Mouse (Mus musculus) stomach, embryonic 16.5 days (tissue): ENCODE results near the gene Dennd2a. TPM values are rescaled to one million over a fixed set of nuclear protein-coding genes. Genes with fewer than 3 reads are reported as not detected.

ENCODE experiments used
- ATAC-seq: fragments of 200-750 bp; cut with Nextera tagmentation; 2 replicates; pipeline ENCODE4 v1.8.0; 2017; ENCODE audit warnings: moderate number of reproducible peaks, moderate TSS enrichment; ENCODE audit not compliant: insufficient read depth, low FRiP score
- H3K27ac ChIP-seq: fragments of 300-500 bp; sonication (generic); 2 replicates; pipeline ENCODE4 v1.5.1; 2014; ENCODE audit warnings: low read length
- H3K27me3 ChIP-seq: fragments of 300-500 bp; sonication (generic); 2 replicates; pipeline ENCODE4 v1.6.1; 2014; ENCODE audit warnings: low read length, control low read depth, mixed read lengths; ENCODE audit not compliant: control insufficient read depth, insufficient read depth
- H3K36me3 ChIP-seq: fragments of 300-500 bp; sonication (generic); 2 replicates; pipeline ENCODE4 v1.6.1; 2014; ENCODE audit warnings: low read length; ENCODE audit not compliant: control insufficient read depth, insufficient read depth
- H3K4me1 ChIP-seq: fragments of 300-500 bp; sonication (generic); 2 replicates; pipeline ENCODE4 v1.6.1; 2014; ENCODE audit warnings: low read length, control low read depth, mixed read lengths; ENCODE audit not compliant: control insufficient read depth, insufficient read depth
- H3K4me2 ChIP-seq: fragments of 300-500 bp; sonication (generic); 2 replicates; pipeline ENCODE4 v1.6.1; 2014; ENCODE audit warnings: low read depth, low read length, mixed read lengths
- H3K4me3 ChIP-seq: fragments of 300-500 bp; sonication (generic); replicated peaks from 2 replicates; pipeline ENCODE4 v1.5.1; 2014; ENCODE audit warnings: mild to moderate bottlenecking, low read length
- H3K9ac ChIP-seq: fragments of 300-500 bp; sonication (generic); 2 replicates; pipeline ENCODE4 v1.6.1; 2014; ENCODE audit warnings: low read length
- H3K9me3 ChIP-seq: fragments of 300-500 bp; sonication (generic); replicated peaks from 2 replicates; pipeline ENCODE4 v1.6.1; 2016; ENCODE audit warnings: low read length, control low read depth; ENCODE audit not compliant: control insufficient read depth
- WGBS: fragments of 180-500 bp; shearing (Covaris S2); extraction: QIAGEN DNeasy Blood & Tissue Kit; methylation state at CpG from one replicate; pipeline ENCODE4 v1.1.7; 2014; 5-methylcytosine and 5-hydroxymethylcytosine counted together
- polyA plus RNA-seq: library from polyadenylated mRNA; unstranded; fragments of >200 nt; fragmentation: Nextera tagmentation; extraction: Ambion mirVana; gene quantifications from 2 replicates; pipeline ENCODE4 v1.2.1, GENCODE M21; 2015

Gene Dennd2a
- polyA plus RNA-seq, 1 experiment from 2014 or later = 10.8 TPM

DNA sequence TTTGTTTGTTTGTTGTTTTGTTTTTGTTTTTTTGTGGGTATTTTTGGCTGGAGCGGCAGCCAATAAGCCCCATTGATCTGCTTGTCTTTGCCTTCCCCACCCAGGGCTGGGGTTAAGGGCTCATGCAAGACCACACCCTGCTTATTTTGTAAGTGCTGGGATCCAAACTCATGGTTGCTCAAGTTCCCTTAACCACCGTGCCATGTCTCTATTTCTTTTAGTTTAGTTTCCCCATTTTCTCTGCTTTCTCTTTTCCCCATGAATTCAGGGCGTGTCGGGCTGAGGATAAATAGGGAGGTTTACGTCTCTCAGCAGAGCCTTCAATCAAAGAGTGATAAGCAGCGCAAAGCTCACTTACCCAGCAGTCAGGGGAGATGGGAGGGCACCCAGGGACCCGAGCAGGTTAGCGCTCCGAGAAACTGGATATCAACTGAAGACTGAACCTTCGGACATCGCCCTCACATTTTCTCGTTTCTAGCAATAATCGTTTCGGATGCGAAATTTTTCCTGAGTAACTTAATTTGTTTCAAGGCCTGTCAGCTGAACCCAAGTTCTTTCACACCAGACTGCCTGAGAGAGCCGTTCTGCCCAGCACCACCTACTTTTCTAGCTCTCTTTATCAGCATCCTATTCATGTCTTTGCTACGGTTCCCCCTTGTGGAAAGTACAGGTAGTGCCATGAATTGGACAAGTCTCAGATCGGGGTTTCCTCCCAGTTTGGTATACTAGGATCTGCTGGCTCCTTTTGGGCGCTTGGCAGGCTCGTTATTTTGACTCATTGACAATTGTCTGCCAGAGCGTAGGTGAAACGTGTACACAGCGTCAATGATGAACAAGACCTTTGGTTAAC, 4.7 kb upstream of the Dennd2a start:
- Histone ChIP-seq H3K9me3 (no peaks in the 10 kb centered on the region), H3K4me2 (peak overlapping the region; percentile 44), H3K4me1 (no peaks in the 10 kb centered on the region; the same call in 1 of the 2 replicates), H3K27me3 (no peaks in the 10 kb centered on the region), H3K27ac (no peak overlapping the region), H3K36me3 (no peaks in the 10 kb centered on the region), H3K9ac (peak overlapping the region; percentile 30), H3K4me3 (peak overlapping the region; percentile 18)
- 16% methylated on average over 23 of the region's 23 CpGs for WGBS
- ATAC-seq = peak; percentile 68; the same call in 1 of the 2 replicates

DNA sequence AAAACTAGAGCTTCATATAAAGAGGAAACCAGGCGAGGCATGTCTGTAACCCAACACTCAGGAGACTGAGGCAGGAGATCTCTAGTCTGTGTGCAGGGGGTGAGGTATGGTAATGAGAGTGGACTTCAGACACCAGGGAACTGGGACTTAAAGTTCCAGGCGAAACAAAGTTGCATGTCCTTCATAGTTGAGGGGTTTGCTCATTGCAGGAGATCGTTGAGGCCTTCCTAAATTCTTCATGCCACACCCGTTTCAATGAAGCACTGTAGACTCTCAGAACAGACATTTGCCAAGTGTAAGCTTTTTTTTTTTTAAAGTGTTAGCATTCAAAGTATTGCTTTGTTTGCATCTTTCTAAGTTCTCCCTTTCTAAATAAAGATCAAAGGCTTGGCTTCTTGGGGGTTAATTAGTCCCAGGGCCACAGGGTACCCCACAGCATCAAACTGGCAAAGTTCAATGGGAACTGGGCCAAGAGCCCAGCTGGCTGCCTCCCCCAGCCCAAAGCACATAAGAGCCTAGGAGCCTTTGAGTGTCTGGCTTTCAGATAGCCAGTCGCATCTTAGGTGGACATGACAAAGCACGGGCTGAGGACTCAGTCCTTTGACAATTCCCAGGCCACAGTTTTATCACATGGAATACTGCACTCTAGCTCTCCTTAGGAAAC, 1.7 kb upstream of the Dennd2a start:
- Histone ChIP-seq H3K4me1 (peaks cover 16% of the 10 kb centered on the region), H3K27me3 (no peaks in the 10 kb centered on the region), H3K4me3 (no peak overlapping the region), H3K27ac (no peak overlapping the region), H3K4me2 (no peak overlapping the region), H3K9ac (no peak overlapping the region), H3K36me3 (no peaks in the 10 kb centered on the region), H3K9me3 (no peaks in the 10 kb centered on the region)
- no peak for ATAC-seq
- 53% methylated on average over 6 of the region's 6 CpGs for WGBS

DNA sequence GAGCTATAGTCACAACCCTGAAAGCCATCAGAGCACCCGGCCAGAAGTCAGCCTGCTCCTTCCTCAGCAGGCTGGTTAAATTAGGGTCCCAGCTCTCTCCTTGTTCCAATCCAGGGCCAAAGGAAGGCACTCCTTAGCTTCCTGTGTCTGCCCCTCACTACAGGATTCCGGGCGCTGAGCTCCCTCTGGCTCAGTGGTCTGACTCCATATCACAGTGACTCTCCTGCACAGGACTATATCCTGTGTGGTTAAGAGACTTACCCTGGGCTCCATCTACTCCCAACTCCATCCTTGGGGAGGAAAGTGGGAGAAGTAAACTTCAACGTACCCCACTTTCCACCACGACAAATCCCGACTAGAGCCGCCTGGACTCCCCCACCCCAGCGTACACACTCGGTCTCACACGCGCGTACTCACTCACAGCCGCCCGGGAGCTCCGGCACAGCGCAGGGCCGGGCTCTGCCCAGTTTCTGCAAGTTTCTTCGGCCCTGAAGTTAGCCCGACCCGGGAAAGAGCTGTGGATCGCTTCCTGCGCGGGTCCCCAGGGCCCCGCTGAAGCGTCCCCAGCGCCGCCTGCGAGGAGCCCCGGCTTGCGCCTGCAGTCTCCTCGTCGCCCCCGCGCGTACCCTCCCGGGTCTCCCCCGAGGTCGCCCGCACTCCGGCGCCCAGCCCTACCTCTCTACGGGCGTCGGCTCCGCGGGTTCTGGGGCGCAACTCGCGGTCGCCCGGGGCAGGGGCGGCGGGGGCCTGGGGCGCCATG, 587 bp downstream of the Dennd2a start:
- H3K4me1 ChIP-seq = peaks cover 21% of the 10 kb centered on the region
- WGBS = 1% methylated on average over 54 of the region's 54 CpGs

DNA sequence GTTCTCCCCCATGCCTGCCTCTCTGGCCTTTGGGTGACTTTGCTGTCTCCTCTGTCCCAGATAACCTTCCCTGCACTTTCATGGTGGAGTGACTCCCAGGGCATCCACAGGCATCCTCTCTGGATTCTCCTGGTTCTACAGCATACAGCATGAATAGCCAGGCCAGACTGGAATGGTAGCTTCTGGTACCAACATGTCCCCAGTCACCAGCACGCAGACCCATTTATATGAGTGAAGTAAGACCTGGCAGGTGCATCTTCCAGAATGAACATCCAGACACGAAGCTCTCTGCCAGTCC, 2.1 kb downstream of the Dennd2a start:
- Histone ChIP-seq H3K36me3 (no peaks in the 10 kb centered on the region), H3K9ac (no peak overlapping the region), H3K4me2 (peak overlapping the region; percentile 67), H3K4me1 (peaks cover 21% of the 10 kb centered on the region), H3K27ac (no peak overlapping the region), H3K4me3 (no peak overlapping the region; the same call in 1 of the 2 replicates), H3K27me3 (no peaks in the 10 kb centered on the region), H3K9me3 (no peaks in the 10 kb centered on the region)
- ATAC-seq = no peak
- 63% methylated on average over 2 of the region's 2 CpGs for WGBS

More for the DNA sequence above, 587 bp downstream of the Dennd2a start:
- Histone ChIP-seq H3K9ac (peak overlapping the region; percentile 94), H3K36me3 (no peaks in the 10 kb centered on the region), H3K27me3 (no peaks in the 10 kb centered on the region), H3K9me3 (no peaks in the 10 kb centered on the region), H3K27ac (peak overlapping the region; percentile 83), H3K4me2 (peak overlapping the region; percentile 67), H3K4me3 (peak overlapping the region; percentile 67)
- peak; percentile 68 for ATAC-seq

DNA sequence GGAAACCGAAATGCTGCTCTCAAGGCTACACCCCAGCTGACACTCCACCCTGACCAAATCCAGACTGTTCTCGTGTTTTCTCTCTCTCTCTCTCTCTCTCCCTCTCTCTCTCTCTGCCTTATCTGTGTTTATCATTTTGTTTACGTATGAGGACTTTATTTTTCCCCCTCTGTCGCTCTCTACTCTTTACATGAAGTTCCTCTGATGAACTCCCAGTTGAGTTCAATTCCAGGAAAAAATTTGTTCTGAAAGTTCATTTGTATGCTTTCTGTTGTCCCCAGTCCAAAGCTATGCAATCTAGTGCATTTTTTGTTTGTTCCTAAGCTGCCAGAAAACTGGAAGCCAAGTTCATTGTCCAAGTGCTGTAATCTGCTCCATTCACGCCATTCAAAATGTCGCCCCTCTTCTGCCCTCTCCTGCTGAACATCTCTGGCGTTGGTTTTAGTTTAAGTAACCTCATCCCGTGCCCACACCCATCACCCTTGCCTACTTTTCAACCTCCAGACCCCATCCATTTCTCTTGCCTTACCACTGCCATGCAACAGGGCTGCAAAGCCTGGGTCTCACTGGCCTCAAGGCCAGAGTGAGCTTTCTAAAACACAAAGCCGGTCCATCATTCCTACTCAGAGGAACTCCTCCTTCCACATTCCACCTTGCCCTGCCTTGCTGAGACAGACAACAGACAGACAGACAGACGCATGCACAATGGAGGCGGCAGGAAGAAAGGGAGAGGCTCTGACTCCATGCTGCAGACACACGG, 2.6 kb downstream of the Dennd2a start:
- no peak overlapping the region; the same call in 1 of the 2 replicates for H3K4me3 ChIP-seq
- H3K4me2 ChIP-seq = peak overlapping the region; percentile 67
- H3K4me1 ChIP-seq = peaks cover 21% of the 10 kb centered on the region
- no peaks in the 10 kb centered on the region for H3K36me3 ChIP-seq
- WGBS = 50% methylated on average over 12 of the region's 12 CpGs
- no peak for ATAC-seq
- H3K9ac ChIP-seq = no peak overlapping the region; the same call in 1 of the 2 replicates
- no peaks in the 10 kb centered on the region for H3K9me3 ChIP-seq
- peak overlapping the region; percentile 8; the same call in 1 of the 2 replicates for H3K27ac ChIP-seq
- H3K27me3 ChIP-seq = no peaks in the 10 kb centered on the region

DNA sequence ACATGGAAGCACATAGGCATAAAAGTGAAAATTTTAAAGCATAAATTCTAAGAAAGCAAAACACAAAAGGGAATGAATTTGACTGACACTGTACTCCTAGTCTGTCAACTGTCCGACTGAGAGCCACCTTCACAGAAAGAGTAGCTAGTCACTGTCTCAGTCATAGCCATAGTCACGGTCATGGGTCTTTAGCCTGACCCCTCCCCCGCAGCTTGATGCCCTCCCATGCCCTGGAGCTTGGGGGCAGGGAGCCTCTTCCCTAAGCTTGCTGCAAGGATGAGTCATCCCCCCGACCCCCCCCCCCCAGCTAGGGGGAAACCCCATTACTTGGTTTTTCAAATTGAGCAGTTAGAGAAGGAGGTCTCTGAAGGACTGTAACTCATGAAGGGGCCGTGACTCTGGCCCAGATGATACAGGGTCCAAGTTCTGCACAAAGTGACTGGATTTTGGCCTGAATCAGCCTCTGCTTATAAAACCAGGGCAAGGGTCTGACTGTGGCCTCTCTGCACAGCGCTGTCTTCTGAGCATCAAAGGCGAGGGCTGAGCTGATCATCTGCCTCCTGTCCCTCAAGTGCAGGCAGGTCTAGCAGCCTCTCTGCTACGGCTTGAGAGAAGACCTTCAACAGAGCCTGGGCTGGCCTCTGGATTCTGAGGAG, 5.6 kb downstream of the Dennd2a start:
- ATAC-seq = no peak
- 59% methylated on average over 8 of the region's 8 CpGs for WGBS
- H3K36me3 ChIP-seq = no peaks in the 10 kb centered on the region

DNA sequence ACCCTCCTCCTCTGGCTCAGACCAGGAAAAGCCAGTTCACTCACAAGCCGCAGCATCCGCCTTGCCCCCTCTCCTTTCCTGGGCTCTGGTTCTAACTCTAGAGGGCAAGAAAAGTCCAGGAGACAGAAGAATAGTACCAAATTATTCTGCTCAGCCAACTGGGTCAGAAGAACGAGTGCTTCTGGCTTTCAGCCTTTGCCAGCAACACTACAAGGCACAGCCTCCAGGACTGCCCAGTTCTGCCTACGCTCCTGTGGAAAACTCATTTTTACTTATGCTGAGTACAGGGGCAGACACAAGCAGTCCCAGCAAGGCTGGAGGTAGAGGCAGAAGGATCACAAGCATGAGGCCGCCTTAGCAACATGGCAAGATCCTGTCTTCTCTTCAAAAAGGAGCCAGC, 9.6 kb downstream of the Dennd2a start:
- Histone ChIP-seq H3K4me2 (no peak overlapping the region), H3K9me3 (no peaks in the 10 kb centered on the region), H3K27me3 (no peaks in the 10 kb centered on the region), H3K4me1 (peaks cover 21% of the 10 kb centered on the region), H3K36me3 (no peaks in the 10 kb centered on the region), H3K9ac (no peak overlapping the region), H3K27ac (no peak overlapping the region), H3K4me3 (no peak overlapping the region)
- ATAC-seq = no peak
- WGBS = 69% methylated on average over 5 of the region's 5 CpGs

More for the DNA sequence above, 5.6 kb downstream of the Dennd2a start:
- Histone ChIP-seq H3K4me2 (no peak overlapping the region), H3K27ac (0 out of 2 replicates have a peak overlapping the region, but pooled peaks have one; percentile 21), H3K9ac (no peak overlapping the region), H3K27me3 (no peaks in the 10 kb centered on the region), H3K4me3 (no peak overlapping the region), H3K4me1 (peaks cover 21% of the 10 kb centered on the region), H3K9me3 (no peaks in the 10 kb centered on the region)

DNA sequence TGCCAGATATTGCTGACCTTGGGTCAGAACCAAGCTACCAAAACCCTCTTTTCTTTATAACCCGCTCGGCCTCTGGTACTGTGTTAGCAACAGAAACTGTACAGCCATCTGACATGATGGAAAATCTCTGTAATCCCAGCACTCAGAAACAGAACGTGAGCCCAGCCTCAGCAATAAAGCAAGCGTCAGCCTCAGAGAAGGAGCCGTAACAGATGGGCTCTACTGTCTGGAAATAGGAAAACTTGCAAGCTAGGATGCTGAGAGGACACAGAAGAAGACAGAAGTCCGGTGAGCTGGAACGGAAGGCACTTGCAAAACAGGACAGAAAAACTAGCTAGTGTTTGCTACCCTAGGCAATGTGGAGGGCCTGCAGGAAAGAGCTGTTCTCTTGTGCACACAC, 12.2 kb downstream of the Dennd2a start:
- WGBS = 80% methylated on average over 7 of the region's 7 CpGs
- H3K9me3 ChIP-seq = no peaks in the 10 kb centered on the region
- H3K4me1 ChIP-seq = peaks cover 30% of the 10 kb centered on the region
- no peak overlapping the region for H3K27ac ChIP-seq
- H3K4me3 ChIP-seq = no peak overlapping the region
- no peak overlapping the region for H3K4me2 ChIP-seq
- H3K9ac ChIP-seq = no peak overlapping the region
- no peak for ATAC-seq
- H3K27me3 ChIP-seq = no peaks in the 10 kb centered on the region
- H3K36me3 ChIP-seq = no peaks in the 10 kb centered on the region
